Mouse (Mus musculus) limb, embryonic 10.5 days (tissue): ENCODE results near the gene Afmid. TPM values are rescaled to one million over a fixed set of nuclear protein-coding genes. Genes with fewer than 3 reads are reported as not detected.
A peak's percentile ranks its signal among the peaks of the same experiment; 100 is the strongest.

Source experiments
- DNase-seq: peaks from one replicate; pipeline ENCODE4 v3.0.0-alpha.2; 2017; ENCODE audit warnings: low spot score
- H3K27ac ChIP-seq: fragments of 300-500 bp; sonication (generic); 2 replicates; pipeline ENCODE4 v1.5.1; 2016; ENCODE audit warnings: mild to moderate bottlenecking
- H3K27me3 ChIP-seq: fragments of 300-500 bp; sonication (generic); 2 replicates; pipeline ENCODE4 v1.6.1; 2016; ENCODE audit warnings: low read depth, mild to moderate bottlenecking; ENCODE audit not compliant: poor library complexity, severe bottlenecking
- H3K36me3 ChIP-seq: fragments of 300-500 bp; sonication (generic); 2 replicates; pipeline ENCODE4 v1.6.1; 2016; ENCODE audit warnings: mild to moderate bottlenecking, moderate library complexity
- H3K4me1 ChIP-seq: fragments of 300-500 bp; sonication (generic); 2 replicates; pipeline ENCODE4 v1.6.1; 2016
- H3K4me3 ChIP-seq: fragments of 300-500 bp; sonication (generic); 2 replicates; pipeline ENCODE4 v1.5.1; 2016; ENCODE audit warnings: mild to moderate bottlenecking, moderate library complexity
- H3K9me3 ChIP-seq: fragments of 300-500 bp; sonication (generic); replicated peaks from 2 replicates; pipeline ENCODE4 v1.6.1; 2016; ENCODE audit warnings: mild to moderate bottlenecking
- WGBS: fragments of 180-500 bp; shearing (Covaris S2); methylation state at CpG from one replicate; pipeline ENCODE4 v1.1.7; 2016; 5-methylcytosine and 5-hydroxymethylcytosine counted together
- polyA plus RNA-seq: library from polyadenylated mRNA; unstranded; fragments of >200 nt; fragmentation: Nextera tagmentation; extraction: Ambion mirVana; gene quantifications from 2 replicates; pipeline ENCODE4 v1.2.1, GENCODE M21; 2016

Gene Afmid
- polyA plus RNA-seq, 1 experiment from 2014 or later, result 3.3 TPM

DNA sequence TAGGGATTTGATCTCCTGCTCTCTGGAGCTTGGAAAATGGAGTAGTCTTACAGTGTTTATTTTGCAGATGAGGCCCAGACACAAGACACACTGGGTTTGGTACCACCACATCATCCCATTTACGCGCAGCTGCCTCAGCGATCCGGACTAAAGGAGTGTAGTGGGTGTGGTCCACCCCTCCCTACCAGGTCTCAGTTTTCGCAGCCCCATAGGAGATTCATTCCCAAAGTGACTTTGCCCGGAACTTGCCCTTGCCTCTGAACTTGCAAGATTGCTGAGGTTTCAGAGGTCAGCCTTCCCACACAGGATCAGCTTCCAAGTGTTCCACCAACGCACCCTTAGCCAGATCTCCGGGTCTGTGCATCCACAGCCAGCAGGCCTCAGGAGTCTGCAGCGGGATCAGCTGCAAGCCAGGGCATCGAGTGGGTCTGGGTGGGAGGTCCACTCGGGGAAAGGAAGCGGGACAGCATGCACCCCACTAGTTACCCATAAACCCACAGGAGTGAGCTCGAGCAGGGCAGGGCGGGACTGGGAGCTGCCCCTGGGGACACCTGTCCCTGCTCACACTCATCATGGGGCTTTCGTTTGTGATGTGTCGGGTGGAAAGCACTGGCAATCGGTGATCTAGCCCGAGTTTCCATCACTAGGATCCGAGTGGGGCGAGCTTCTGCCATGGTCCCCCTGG lies 62.6 kb downstream of the Afmid start:
- H3K4me1 ChIP-seq, result peaks cover 52% of the 10 kb centered on the region
- H3K9me3 ChIP-seq, result no peaks in the 10 kb centered on the region
- peaks cover 86% of the 10 kb centered on the region for H3K27me3 ChIP-seq
- peak overlapping the region; percentile 83 for H3K27ac ChIP-seq
- no peaks in the 10 kb centered on the region for H3K36me3 ChIP-seq
- no peak for DNase-seq
- WGBS, result 6% methylated on average over 20 of the region's 20 CpGs
- peak overlapping the region; percentile 49 for H3K4me3 ChIP-seq

DNA sequence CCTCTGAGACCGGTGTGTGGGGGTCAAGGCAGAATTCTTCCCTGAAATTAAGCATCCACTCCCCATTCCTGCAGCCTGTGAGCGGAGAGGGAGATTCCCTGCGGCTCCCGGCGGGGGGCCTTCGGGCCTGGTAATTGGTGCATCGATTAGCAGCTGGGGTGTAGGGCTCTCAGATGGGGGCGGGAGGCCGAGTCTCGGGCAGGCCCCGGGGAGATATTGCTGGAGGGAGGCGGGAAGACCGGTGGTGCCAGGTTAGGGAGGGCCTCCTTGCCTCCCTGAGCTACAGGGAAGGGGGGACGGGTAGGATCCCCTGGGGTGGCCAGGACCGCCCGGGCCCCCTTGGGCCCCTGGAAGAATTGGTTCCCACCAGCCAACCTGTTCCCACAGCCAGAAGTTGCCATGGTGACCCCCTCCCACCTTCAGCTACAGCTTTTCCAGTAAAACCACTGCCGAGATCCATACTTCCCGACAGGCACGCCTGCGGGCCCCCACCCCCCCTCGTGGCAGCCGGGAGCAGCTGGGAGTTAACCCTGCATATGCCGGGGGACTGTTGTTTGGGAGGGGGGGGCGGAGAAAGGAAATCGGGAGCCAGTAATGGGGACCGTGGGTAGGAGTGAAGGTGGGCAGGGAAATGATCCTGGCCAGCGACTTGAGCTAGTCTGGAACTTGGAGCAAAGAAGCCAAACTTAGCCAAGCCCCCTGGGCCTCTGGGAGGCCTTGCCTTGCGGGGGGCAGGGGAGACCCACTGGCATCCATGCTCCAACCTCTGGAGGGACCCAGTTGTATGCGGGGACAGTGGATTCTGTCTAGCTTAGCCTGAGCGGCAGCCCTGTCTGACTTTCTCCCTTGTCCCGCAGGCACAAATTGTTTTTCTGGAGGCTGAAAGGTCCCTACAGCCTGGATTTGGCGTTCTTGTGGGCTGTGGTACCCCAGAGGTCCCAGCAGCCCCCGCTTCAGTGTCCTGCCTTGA lies 63.4 kb downstream of the Afmid start:
- 4% methylated on average over 33 of the region's 33 CpGs for WGBS
- peaks cover 79% of the 10 kb centered on the region for H3K27me3 ChIP-seq
- H3K27ac ChIP-seq, result peak overlapping the region; percentile 83
- DNase-seq, result peak; percentile 79
- peaks cover 48% of the 10 kb centered on the region for H3K4me1 ChIP-seq
- H3K9me3 ChIP-seq, result no peaks in the 10 kb centered on the region
- no peaks in the 10 kb centered on the region for H3K36me3 ChIP-seq
- peak overlapping the region; percentile 49 for H3K4me3 ChIP-seq

Other genes starting within 250 kb of the Afmid start
- 11.4 and 14.1 TPM in 2 replicates for gene Tnrc6c, start 171.6 kb upstream of the Afmid start, polyA plus RNA-seq
- 1.4 and 1.5 TPM in 2 replicates for gene Tmc8, start 43.8 kb upstream of the Afmid start, polyA plus RNA-seq
- 25.1 and 28.2 TPM in 2 replicates for gene Tmc6, start 43.7 kb upstream of the Afmid start, polyA plus RNA-seq
- 1.6 and 2.3 TPM in 2 replicates for gene 6030468B19Rik, start 28.3 kb upstream of the Afmid start, polyA plus RNA-seq
- 0.23 and 0.58 TPM in 2 replicates for gene Gm20708, start 16.3 kb upstream of the Afmid start, polyA plus RNA-seq
- gene Syngr2, start 16.3 kb upstream of the Afmid start, polyA plus RNA-seq, result 24.4 and 31.3 TPM in 2 replicates
- 170 and 183 TPM in 2 replicates for gene Tk1, start 168 bp downstream of the Afmid start, polyA plus RNA-seq
- gene Birc5, start 23.3 kb downstream of the Afmid start, polyA plus RNA-seq, result 395 and 434 TPM in 2 replicates
- gene Tmem235, start 34.8 kb downstream of the Afmid start, polyA plus RNA-seq, result not detected in 2 replicates
- gene Tha1, start 47.6 kb downstream of the Afmid start, polyA plus RNA-seq, result 2.4 and 3.3 TPM in 2 replicates
- gene Socs3, start 144.1 kb downstream of the Afmid start, polyA plus RNA-seq, result 11.2 and 13.2 TPM in 2 replicates
- gene Pgs1, start 160.4 kb downstream of the Afmid start, polyA plus RNA-seq, result 47.1 and 47.4 TPM in 2 replicates